In genomic region chr14:118474226-118475099, GRCm38 (mm10) we compare ENCODE assay signal across 8 mouse cellular contexts.
DNase-seq lines count a peak whose midpoint lies in the region; ATAC-seq lines count a peak whose summit lies in the region.

No protein-coding gene starts in this region.

- H3K9ac ChIP-seq in hindbrain, embryonic 12.5 days, result peak overlapping the region; percentile 56; the same call in 1 of the 2 replicates
- no peak overlapping the region for H3K9ac ChIP-seq in liver, embryonic 16.5 days (ENCODE audit: low read depth, low read length)

- peaks cover 3% of the 10 kb centered on the region; the same call in 1 of the 2 replicates for H3K9me3 ChIP-seq in embryonic facial prominence, embryonic 10.5 days
- 0 out of 2 replicates have a peak, but pooled peaks cover 3% of the 10 kb centered on the region for H3K9me3 ChIP-seq in hindbrain, embryonic 12.5 days (replicated peaks)
- H3K9me3 ChIP-seq in liver, embryonic 16.5 days (replicated peaks; ENCODE audit: control insufficient read depth, low read length), result no peaks in the 10 kb centered on the region

- H3K27ac ChIP-seq in embryonic facial prominence, embryonic 10.5 days (replicated peaks), result peak overlapping the region; percentile 74
- no peak overlapping the region for H3K27ac ChIP-seq in hindbrain, embryonic 12.5 days
- H3K27ac ChIP-seq in liver, embryonic 16.5 days (ENCODE audit: low read length), result no peak overlapping the region

- 0 out of 2 replicates have a peak, but pooled peaks have one; percentile 52 for ATAC-seq in hindbrain, embryonic 12.5 days (ENCODE audit: low FRiP score)
- ATAC-seq in liver, embryonic 16.5 days (ENCODE audit: low read depth), result no peak

- H3K4me3 ChIP-seq in embryonic facial prominence, embryonic 10.5 days, result peak overlapping the region; percentile 72
- peak overlapping the region; percentile 51 for H3K4me3 ChIP-seq in hindbrain, embryonic 12.5 days
- H3K4me3 ChIP-seq in liver, embryonic 16.5 days (ENCODE audit: low read depth, low read length), result peak overlapping the region; percentile 26

- WGBS in embryonic facial prominence, embryonic 10.5 days, result 17% methylated on average over 26 of the region's 26 CpGs
- whole genome bisulfite sequencing in hindbrain, embryonic 12.5 days, result 15% methylated on average over 26 of the region's 26 CpGs
- 20% methylated on average over 26 of the region's 26 CpGs for WGBS in liver, embryonic 16.5 days (ENCODE audit: insufficient replicate concordance)

- peaks cover 19% of the 10 kb centered on the region for H3K4me1 ChIP-seq in embryonic facial prominence, embryonic 10.5 days
- H3K4me1 ChIP-seq in hindbrain, embryonic 12.5 days, result peaks cover 19% of the 10 kb centered on the region
- no peaks in the 10 kb centered on the region for H3K4me1 ChIP-seq in liver, embryonic 16.5 days (ENCODE audit: control insufficient read depth, low read depth, low read length)

- H3K4me2 ChIP-seq in hindbrain, embryonic 12.5 days (replicated peaks), result peak overlapping the region; percentile 95
- peak overlapping the region; percentile 44; the same call in 1 of the 2 replicates for H3K4me2 ChIP-seq in liver, embryonic 16.5 days (ENCODE audit: low read depth, low read length)

- H3K27me3 ChIP-seq in embryonic facial prominence, embryonic 10.5 days (replicated peaks; ENCODE audit: low read depth, poor library complexity, severe bottlenecking), result peaks cover 53% of the 10 kb centered on the region
- H3K27me3 ChIP-seq in hindbrain, embryonic 12.5 days, result peaks cover 27% of the 10 kb centered on the region
- H3K27me3 ChIP-seq in liver, embryonic 16.5 days (ENCODE audit: control insufficient read depth, insufficient read depth, low read depth, low read length), result peaks cover 26% of the 10 kb centered on the region

- DNase-seq in layer of hippocampus, adult 11-12 months (ENCODE audit: low spot score), result peak; percentile 18
- DNase-seq in layer of hippocampus, adult 9-10 months (ENCODE audit: low spot score), result no peak
- DNase-seq in embryonic facial prominence, embryonic 10.5 days (ENCODE audit: low spot score), result no peak
- no peak for DNase-seq in testis, postnatal 10 days (ENCODE audit: low spot score)
- no peak for DNase-seq in right cerebral cortex, postnatal 36 days (ENCODE audit: low spot score in 2 of 2)
- DNase-seq in cerebellum, adult 9-10 months, result no peak

- H3K36me3 ChIP-seq in embryonic facial prominence, embryonic 10.5 days (replicated peaks), result no peaks in the 10 kb centered on the region
- H3K36me3 ChIP-seq in hindbrain, embryonic 12.5 days, result no peaks in the 10 kb centered on the region
- H3K36me3 ChIP-seq in liver, embryonic 16.5 days (ENCODE audit: control insufficient read depth, insufficient read depth), result no peaks in the 10 kb centered on the region
